Mouse (Mus musculus) lung, adult 2 months (tissue): Measurements from ENCODE around the gene Olfr765.

Experiments
- CTCF ChIP-seq: fragments of 200-500 bp; IDR thresholded peaks from 2 replicates; pipeline ENCODE4 v1.5.1; 2011; ENCODE audit warnings: mild to moderate bottlenecking, low read length, control low read depth; ENCODE audit not compliant: insufficient read depth
- POLR2A ChIP-seq: fragments of 200-500 bp; IDR thresholded peaks from 2 replicates; pipeline ENCODE4 v1.6.1; 2011; ENCODE audit warnings: low read depth, mild to moderate bottlenecking, control low read depth, low read length, borderline replicate concordance; ENCODE audit errors: extremely low read depth

DNA sequence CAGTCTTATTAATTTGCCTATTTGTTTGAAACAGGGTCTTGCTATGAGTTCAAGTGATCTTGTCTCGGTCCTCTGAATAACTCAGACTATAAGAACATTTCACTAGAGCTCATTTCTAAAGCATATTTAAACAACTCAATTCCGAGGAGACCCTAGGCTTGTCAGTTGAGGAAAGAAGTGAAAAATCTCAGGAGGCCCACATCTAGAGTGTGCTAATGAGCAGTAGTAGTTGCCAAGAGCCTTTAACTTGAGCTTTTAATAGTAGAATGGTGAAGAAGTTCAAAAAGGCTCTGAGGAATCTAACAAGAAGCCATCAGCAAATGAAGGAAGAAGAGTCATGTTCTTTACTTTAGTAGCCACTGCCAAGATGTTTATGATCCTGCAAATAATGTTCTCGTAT is 10.0 kb downstream of the Olfr765 start, which contains the start of gene Olfr764-ps1:
- no peak for TF ChIP-seq CTCF
- no peak for TF ChIP-seq POLR2A
